Mouse (Mus musculus) 3T3-L1 (cell line): ENCODE measurements around the gene Gm266.
"Not testable (repeated sequence)": the region's sequence is repeated elsewhere in the genome, so short reads cannot be mapped to it uniquely, and the experiment has no call there.

Experiments used
- DNase-seq: peaks from one replicate; pipeline ENCODE4 v3.0.0-alpha.2; 2015; ENCODE audit warnings: low read depth, low spot score

Gm266 gene

DNA sequence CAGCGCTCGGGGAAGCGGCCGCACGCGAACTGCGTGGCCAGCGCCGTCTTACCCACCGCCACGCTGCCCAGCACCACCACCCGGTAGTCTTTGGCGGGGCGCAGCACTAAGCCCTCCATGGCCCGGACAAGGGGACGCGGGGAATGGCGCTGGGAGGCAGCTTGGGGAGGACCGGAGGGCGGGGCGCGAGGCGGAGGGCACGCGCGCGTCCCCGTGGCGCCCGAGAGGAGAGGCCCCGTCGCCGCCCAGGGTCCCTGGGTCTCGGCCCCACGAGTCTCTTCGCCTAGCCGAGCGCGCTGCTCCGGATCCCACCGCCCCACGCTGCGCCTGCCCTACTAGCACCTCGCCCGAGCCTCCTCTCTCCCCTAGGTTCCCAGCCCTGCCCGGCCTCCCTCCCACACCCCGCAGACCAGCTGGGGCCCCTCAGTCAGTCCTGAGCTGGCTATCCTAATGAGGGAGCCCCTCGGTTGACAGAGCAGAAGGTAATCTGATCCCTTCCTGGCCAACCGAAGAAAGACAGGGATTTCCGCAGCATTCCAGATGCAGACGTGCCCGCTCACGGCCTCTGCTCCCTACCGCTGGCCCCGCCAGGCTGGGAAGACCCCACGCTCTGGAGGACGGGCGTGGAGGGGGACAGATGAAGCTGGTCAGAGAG, at the start of gene Gm266:
TSS of gene Gm266 (minus strand) at position 172 of the 655 bp plus-strand sequence.
- DNase-seq: no peak

DNA sequence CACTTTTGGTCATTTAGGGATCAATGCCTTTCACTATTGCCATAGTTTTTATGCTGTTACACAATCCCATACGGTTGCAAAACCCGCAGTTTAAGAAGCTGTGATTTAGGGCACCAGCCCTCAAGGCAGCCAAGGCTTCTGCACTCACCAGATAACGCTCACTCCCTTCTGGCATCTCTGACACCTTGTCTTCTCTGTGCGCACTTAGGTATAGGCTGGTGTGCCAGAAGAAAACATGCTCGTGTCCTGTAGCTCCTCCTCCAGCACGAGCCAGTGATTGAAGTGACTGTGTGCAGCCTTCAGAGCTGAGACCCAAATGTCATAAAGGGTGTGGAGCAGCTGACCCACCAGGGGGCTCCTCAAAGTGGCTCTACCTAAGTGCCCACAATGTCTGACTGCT, 49.7 kb upstream of the Gm266 start:
- no peak for DNase-seq

DNA sequence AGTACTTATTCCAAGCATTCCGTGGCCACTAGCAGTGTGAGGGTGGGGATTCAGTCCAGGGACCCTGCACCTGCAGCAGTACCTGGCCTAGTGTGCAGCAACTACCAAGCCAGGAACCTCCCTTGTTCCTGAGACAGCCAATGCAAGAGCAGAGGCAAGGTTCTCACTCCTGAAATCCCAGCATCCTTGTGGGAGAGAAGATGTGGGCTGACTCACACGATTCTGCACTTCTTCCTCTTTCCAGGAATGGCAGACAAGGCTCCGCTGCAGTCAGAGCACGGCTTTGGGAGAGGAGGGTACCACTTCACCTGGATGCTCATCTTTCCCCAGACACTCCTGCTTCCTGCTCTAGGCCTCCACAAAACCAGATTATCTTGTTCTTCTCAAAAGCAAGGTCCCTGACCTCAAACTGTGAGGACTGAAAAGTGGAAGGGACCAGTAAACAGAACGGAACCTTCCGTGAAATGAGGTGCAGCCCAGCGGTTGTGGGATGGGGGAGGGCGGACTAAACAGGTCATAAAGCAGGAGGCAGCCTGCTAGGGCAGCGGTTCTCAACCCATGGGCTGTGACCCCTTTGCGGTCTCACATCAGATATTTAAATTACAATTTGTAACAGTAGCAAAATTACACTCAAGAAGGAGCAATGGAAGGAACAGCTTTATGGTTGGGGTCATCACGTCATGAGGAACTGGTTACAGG, 47.6 kb upstream of the Gm266 start:
- DNase-seq: no peak

DNA sequence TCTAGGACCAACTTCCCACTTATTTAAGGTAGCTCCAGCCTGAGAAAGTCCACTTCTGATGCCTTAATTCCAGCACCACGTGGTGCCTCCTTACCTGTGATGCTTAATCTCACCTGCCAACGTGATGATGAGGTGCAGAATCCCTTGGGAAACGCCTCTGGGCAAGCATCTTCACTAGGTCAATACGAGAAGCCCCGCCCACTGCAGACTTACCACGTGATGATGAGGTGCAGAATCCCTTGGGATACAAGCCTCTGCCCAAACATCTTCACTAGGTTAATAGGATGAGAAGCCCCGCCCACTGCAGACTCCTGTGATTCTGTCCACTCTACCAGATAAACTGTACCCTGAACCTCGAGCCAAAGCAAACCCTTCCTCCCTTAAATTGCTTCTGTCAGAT, 43.6 kb upstream of the Gm266 start:
- DNase-seq: no peak

DNA sequence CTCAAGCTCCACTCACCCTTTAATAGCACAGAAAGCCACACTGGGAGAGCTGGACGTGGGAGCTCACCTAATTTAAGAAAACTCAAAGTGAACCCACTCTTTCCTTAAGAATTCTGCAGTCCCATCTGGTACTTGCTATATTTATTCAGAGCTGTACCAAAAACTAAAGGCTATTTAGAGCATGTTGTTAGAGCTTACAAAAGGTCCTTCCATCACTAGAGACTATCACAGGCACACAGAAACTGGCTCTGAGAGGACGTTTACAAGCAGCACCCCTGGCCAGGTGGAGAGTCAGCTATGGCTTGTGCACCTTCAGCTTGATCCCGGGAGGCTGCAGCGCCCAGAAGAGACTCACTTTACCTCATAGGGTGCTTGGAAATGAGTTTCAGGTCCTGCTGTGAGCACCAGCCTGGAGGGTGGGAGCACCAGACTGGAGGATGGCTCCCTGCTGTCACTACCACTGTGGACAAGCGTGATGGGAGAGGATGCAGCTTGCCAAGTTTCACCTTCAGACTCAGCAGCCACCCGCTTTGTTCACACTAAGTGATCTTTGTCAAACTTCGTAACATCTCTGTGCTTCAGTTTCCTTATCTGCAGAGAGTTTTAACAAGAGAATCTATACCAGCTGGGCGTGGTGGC, 42.1 kb upstream of the Gm266 start:
- no peak for DNase-seq

- no peak for DNase-seq
Observed at GRCm38 (mm10) chr12:111524883-111525282, 39.3 kb upstream of the Gm266 start.

DNA sequence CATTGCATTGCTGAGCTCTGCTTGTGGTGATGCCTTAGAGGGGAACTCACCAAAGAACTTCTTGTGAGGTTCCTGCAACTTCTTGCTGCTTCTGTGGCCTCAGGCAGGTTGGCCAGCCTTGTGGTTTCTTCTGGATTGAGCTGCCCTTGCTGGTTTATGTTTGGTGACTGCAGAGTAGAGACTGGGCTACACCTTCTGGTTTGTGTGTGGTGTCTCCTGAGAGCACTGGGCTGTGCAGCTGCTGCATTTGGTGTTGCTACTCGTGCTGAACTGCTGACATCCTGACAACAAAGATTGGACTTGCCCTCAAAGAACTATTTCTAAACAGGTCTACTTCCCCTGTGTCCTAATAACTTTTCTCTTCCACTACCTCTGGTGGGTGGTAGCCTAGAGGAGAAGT, 38.8 kb upstream of the Gm266 start:
- DNase-seq: no peak

DNA sequence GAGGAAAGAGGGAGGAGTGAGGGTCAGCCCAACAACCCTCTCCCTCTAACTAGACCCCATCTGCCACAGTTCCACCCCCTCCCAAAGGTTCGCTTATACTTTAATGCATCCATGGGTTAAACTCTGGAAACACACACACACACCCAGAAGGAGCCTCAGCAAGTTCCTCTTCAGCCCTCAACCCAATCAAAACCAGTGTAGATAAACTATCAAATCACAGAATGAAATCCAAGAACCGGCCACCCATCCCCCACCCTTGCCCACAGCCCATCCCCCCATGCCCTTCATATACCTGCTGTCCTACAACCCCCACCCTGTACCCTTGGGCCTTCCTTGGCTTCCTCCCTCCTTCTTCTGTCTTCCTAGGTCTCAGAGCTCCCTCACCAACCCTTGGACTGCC, 35.4 kb upstream of the Gm266 start:
- no peak for DNase-seq

- no peak for DNase-seq
Observed at GRCm38 (mm10) chr12:111519821-111520220, 34.2 kb upstream of the Gm266 start.

DNA sequence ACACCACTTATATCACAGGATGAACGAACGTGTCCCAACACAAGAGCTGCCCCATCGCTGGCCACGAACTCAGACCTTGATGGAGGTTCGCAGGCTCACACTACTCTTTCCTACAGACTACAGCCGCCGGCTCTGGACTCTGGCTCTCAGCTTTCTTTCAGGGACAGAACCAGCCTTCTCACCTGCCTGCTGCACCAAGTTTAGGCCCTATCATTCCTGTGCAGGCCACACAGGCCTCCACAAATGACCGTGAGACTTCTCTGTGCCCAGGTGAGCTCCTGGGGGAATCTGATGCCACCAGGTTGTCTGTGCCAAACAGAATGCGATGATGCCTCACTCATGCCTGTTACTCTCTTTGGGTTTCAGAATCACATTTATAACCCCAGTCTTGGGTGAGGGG, 32.8 kb upstream of the Gm266 start:
- no peak for DNase-seq

DNA sequence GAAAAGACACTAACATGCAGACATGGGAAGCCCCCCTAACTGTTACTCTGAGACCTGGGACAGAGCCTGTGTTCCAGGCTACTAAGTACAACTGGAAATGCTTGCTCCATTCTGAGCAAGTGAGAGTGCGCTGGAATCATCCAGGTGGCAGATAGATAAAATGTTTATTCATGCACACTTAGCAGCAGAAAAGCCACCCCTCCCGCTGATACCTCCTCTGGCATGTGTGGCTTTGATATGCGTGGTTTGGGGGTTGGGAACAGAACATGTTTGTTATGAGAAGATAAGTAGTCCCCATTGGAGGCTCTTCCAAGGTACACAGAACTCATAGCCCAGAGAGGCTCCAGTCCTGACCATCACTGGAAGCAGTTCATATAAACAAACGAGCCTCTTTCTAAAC, 32.3 kb upstream of the Gm266 start:
- DNase-seq: no peak

DNA sequence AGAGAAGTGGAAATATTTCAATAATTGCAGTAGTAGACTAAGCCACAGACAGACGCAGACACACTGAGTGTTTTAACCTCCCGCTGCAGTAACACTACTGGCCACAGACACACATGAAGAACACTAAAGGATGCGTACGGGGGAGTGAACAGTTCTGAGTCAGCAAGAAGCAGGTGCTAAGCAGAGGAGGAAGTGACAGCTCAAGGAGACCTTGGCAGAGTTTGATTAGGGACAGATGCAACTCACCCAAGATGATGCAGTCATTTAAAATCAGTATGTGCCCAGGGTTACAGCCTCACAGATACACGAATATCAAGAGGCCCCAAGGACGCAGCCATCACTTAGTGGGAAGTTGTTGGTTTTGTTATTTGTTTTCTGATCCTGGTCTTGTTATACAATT, 31.2 kb upstream of the Gm266 start:
- DNase-seq: peak; percentile 12

GRCm38 (mm10) chr12:111515920-111516319, 30.3 kb upstream of the Gm266 start:
- DNase-seq: no peak

GRCm38 (mm10) chr12:111514874-111515649, 29.4 kb upstream of the Gm266 start:
- no peak for DNase-seq

DNA sequence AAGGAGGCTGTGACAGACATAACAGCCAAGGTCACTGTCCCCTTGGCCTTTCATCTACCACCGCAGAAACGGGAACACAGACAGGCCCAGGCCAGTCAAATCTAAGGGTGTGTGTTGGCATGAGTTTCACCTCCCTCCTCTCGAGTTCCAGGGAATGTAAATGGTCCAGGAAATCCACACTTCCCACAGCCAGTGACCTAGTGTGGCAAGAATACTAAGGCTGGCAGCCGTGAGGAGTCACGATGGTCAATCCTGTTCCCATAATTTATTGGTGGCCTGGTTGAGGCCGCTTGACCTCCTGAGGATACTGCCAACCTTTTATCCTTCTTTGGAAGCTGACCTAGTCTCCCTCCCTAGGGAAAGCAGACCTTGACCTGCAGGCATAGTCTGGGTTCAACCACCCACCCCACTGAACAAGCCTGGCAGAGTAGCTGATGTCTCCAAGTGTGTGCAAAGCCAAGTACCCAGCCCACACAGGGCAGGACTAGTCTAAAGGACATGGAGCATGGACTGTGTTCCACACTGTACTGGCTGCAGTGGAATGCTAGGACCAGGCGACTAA, 28.7 kb upstream of the Gm266 start:
- no peak for DNase-seq

- no peak for DNase-seq
Observed at GRCm38 (mm10) chr12:111513673-111514072, 28.1 kb upstream of the Gm266 start.

DNA sequence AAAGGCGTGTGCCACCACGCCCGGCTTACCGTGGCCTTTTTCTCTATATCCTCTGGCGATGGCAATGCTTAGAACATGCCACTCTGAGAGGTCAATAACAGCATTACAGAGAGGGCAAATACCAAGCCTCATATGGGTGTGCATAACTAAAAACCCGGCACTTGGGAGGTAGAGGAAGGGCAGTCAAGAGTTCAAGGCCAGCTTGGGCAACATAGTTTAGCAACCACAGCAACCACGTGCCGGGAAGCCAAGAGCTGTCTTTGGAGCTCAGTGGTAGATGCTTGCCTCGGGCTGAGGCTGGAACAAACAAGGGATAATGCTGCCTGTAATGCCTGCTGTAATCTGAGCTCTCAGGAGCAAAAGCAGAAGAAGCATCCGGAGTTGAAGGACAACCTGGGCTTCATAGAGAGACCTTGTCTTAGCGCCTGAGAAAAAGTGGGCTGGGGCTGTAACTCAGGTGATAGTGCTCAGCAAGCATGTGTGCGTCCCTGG, 27.0 kb upstream of the Gm266 start:
- DNase-seq: no peak

DNA sequence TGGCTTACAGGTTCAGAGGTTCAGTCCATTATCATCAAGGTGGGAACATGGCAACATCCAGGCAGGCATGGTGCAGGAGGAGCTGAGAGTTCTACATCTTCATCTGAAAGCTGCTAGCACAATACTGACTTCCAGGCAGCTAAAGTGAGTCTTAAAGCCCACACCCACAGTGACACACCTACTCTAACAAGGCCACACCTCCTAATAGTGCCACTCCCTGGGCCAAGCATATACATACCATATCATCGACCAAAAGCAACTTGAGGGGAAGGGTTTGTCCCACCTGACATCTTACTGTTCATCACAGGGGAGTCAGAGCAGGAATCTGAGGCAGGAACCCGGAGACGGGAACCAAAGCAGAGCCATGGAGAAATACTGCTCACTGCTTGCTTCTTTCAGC, 22.8 kb upstream of the Gm266 start:
- DNase-seq: not testable (repeated sequence)

- no peak for DNase-seq
Observed at GRCm38 (mm10) chr12:111507962-111508361, 22.3 kb upstream of the Gm266 start.

DNA sequence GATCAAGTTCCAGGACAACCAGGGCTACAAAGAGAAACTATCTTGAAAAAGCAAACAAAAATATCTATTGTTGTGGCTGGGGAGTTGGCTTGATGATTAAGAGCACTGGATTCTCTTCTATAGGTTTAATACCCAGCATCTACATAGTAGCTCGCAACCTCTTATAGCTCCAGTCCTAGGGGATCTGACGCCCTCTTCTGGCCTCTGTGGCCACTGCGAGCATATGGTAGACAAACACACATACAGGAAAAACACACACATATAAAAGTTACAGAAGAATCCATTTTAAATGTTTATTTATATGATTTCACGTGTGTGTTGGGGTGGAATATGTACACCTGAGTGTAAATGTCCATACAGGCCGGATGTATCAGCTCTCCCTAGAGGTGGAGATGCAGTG, 21.4 kb upstream of the Gm266 start:
- DNase-seq: no peak

DNA sequence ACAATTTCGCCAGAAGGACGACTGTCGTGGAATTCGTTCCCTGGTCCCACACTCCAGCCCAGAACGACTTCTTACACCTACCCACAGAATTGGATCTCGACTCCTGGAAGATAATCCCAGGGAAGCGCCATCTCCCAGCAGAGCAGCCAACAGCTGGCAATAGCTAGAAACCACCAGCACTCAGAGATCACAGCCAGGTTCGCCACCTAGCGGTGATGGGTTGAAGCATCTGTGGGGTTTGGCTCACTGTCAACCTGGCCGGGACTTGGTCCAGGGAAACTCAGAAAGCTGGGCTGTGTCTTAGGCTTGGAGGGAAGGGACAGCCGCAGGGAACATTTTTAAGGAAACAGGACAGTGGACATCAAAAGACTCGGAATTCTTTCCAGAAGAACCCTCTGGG, 19.3 kb upstream of the Gm266 start:
- DNase-seq: peak; percentile 94

GRCm38 (mm10) chr12:111503571-111503970, 17.9 kb upstream of the Gm266 start:
- no peak for DNase-seq
